Comparison of ENCODE assay signal across 13 mouse cellular contexts in the genomic region with DNA sequence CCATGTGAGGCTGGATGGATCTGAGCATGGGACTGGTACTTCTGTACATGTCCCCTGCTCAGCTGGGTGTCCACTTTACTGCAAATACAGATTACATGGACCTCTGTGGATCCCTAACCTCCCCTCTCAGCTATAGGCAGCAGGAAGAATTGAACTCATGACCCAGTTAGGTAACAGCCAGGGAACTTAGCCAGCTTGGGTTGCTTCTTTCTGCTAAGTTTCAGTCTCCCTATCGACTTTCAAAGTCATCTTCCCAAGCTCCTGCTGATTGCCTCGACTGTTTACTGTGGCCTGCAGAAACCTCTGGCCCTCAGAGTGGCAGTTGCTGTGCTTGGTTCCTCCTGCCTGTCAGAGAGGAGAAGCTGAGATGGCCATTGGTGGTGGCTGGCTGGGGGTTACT.
A peak's percentile ranks its signal among the peaks of the same experiment; 100 is the strongest.
DNase-seq lines count a peak whose midpoint lies in the region; ATAC-seq lines count a peak whose summit lies in the region.
"Had no signal": no experiment of that assay in that cellular context is flagged by ENCODE, and none has a peak within 500 bp of the region (broad histone marks: within the 10 kb centered on the region; RNA-seq: fewer than 3 reads in every experiment).

No protein-coding gene starts in this region.

- H3K36me3 ChIP-seq in hindbrain, embryonic 10.5 days = no peaks in the 10 kb centered on the region
- no peaks in the 10 kb centered on the region for H3K36me3 ChIP-seq in hindbrain, embryonic 13.5 days
- H3K36me3 ChIP-seq in megakaryocyte, embryonic 14.5 days (replicated peaks; ENCODE audit: low read length) = peaks cover 13% of the 10 kb centered on the region
- H3K36me3 ChIP-seq in limb, embryonic 13.5 days = no peaks in the 10 kb centered on the region
- H3K36me3 ChIP-seq in midbrain, embryonic 15.5 days (replicated peaks) = no peaks in the 10 kb centered on the region
- H3K36me3 ChIP-seq: G1E had no signal

- peaks cover 33% of the 10 kb centered on the region for H3K4me1 ChIP-seq in hindbrain, embryonic 10.5 days (replicated peaks)
- peaks cover 34% of the 10 kb centered on the region for H3K4me1 ChIP-seq in hindbrain, embryonic 13.5 days (replicated peaks)
- H3K4me1 ChIP-seq in megakaryocyte, embryonic 14.5 days = peaks cover 91% of the 10 kb centered on the region
- peaks cover 43% of the 10 kb centered on the region for H3K4me1 ChIP-seq in limb, embryonic 13.5 days
- peaks cover 11% of the 10 kb centered on the region for H3K4me1 ChIP-seq in midbrain, embryonic 15.5 days

- 0 out of 2 replicates have a peak overlapping the region, but pooled peaks have one; percentile 53 for H3K27ac ChIP-seq in hindbrain, embryonic 10.5 days
- no peak overlapping the region for H3K27ac ChIP-seq in hindbrain, embryonic 13.5 days
- H3K27ac ChIP-seq in limb, embryonic 13.5 days = peak overlapping the region; percentile 6; the same call in 1 of the 2 replicates
- H3K27ac ChIP-seq in midbrain, embryonic 15.5 days = no peak overlapping the region

- no peak overlapping the region for H3K4me2 ChIP-seq in hindbrain, embryonic 13.5 days
- 0 out of 2 replicates have a peak overlapping the region, but pooled peaks have one; percentile 19 for H3K4me2 ChIP-seq in limb, embryonic 13.5 days (replicated peaks)
- H3K4me2 ChIP-seq in midbrain, embryonic 15.5 days = no peak overlapping the region

- no peak overlapping the region for H3K4me3 ChIP-seq in hindbrain, embryonic 10.5 days
- no peak overlapping the region for H3K4me3 ChIP-seq in hindbrain, embryonic 13.5 days
- peak overlapping the region; percentile 62 for H3K4me3 ChIP-seq in megakaryocyte, embryonic 14.5 days (replicated peaks)
- no peak overlapping the region for H3K4me3 ChIP-seq in limb, embryonic 13.5 days
- H3K4me3 ChIP-seq in midbrain, embryonic 15.5 days = no peak overlapping the region
- H3K4me3 ChIP-seq: erythroblast, embryonic 14.5 days had no signal

- no peak for DNase-seq in hindbrain, embryonic 10.5 days (ENCODE audit: low spot score)
- DNase-seq in testis, postnatal 14 days (ENCODE audit: low spot score) = no peak
- DNase-seq: heart, postnatal 14 days; right cerebral cortex, postnatal 25 days; thymus, postnatal 4 days had no signal

- no peaks in the 10 kb centered on the region for H3K9me3 ChIP-seq in hindbrain, embryonic 10.5 days
- H3K9me3 ChIP-seq in hindbrain, embryonic 13.5 days = no peaks in the 10 kb centered on the region
- peaks cover 5% of the 10 kb centered on the region; the same call in 1 of the 2 replicates for H3K9me3 ChIP-seq in megakaryocyte, embryonic 14.5 days
- H3K9me3 ChIP-seq in limb, embryonic 13.5 days = no peaks in the 10 kb centered on the region
- no peaks in the 10 kb centered on the region for H3K9me3 ChIP-seq in midbrain, embryonic 15.5 days

- WGBS in hindbrain, embryonic 10.5 days = 19% methylated on average over 2 of the region's 2 CpGs
- 59% methylated on average over 2 of the region's 2 CpGs for WGBS in hindbrain, embryonic 13.5 days
- 16% methylated on average over 2 of the region's 2 CpGs for WGBS in limb, embryonic 13.5 days
- WGBS in midbrain, embryonic 15.5 days = 56% methylated on average over 2 of the region's 2 CpGs

- no peak overlapping the region for H3K9ac ChIP-seq in hindbrain, embryonic 13.5 days
- no peak overlapping the region for H3K9ac ChIP-seq in limb, embryonic 13.5 days
- no peak overlapping the region for H3K9ac ChIP-seq in midbrain, embryonic 15.5 days

- no peaks in the 10 kb centered on the region for H3K27me3 ChIP-seq in hindbrain, embryonic 10.5 days (ENCODE audit: insufficient read depth, poor library complexity, severe bottlenecking)
- no peaks in the 10 kb centered on the region for H3K27me3 ChIP-seq in hindbrain, embryonic 13.5 days
- H3K27me3 ChIP-seq in megakaryocyte, embryonic 14.5 days (replicated peaks) = no peaks in the 10 kb centered on the region
- H3K27me3 ChIP-seq in limb, embryonic 13.5 days = no peaks in the 10 kb centered on the region
- H3K27me3 ChIP-seq in midbrain, embryonic 15.5 days (replicated peaks) = no peaks in the 10 kb centered on the region

- no peak for ATAC-seq in hindbrain, embryonic 13.5 days (ENCODE audit: low FRiP score)
- no peak for ATAC-seq in megakaryocyte, adult 5-6 weeks (ENCODE audit: poor library complexity, severe bottlenecking)
- ATAC-seq in limb, embryonic 13.5 days (ENCODE audit: low FRiP score, low read depth) = no peak
- ATAC-seq in megakaryocyte-erythroid progenitor cell, adult 5-6 weeks (replicated peaks; ENCODE audit: low FRiP score, low TSS enrichment, poor library complexity, severe bottlenecking) = peak; percentile 29; the same call in 1 of the 2 replicates
- ATAC-seq in midbrain, embryonic 15.5 days (replicated peaks) = no peak

Comparison
In these comparisons a context has a peak if more than half of its experiments do, and no peak if none do; other contexts are left out.
1. H3K27ac ChIP-seq: peak in hindbrain, embryonic 10.5 days (single experiment) and limb, embryonic 13.5 days (single experiment); none in hindbrain, embryonic 13.5 days (single experiment) and midbrain, embryonic 15.5 days (single experiment).